ENCODE assay signal across 28 mouse cellular contexts in the genomic region with DNA sequence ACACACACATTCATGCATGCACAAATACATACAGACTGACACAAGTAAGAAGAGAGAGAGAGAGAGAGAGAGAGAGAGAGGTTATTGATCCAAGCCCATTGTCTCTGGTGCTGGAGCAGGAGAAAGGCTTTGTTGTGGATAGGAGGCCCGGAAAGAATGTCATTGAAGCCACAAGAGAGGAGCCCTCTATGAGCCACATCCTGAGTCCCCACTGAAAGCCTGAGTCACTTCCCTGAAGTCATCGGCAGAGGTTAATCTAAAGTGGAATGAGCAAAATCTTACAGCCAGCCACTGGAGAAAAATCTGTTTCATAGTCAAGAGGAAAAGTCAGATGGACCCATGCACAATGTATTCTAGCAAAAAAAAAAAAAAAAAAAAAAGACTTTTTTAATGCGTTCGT.
DNase-seq lines count a peak whose midpoint lies in the region; TF ChIP-seq lines count a peak whose summit lies in the region.
"Had no signal": no experiment of that assay in that cellular context is flagged by ENCODE, and none has a peak within 500 bp of the region (broad histone marks: within the 10 kb centered on the region; RNA-seq: fewer than 3 reads in every experiment).

No protein-coding gene starts in this region.

- peaks cover 25% of the 10 kb centered on the region for H3K4me1 ChIP-seq in embryonic fibroblast, embryonic 13.5 days (ENCODE audit: control insufficient read depth, insufficient read depth, low read length)
- H3K4me1 ChIP-seq in limb, embryonic 10.5 days, result no peaks in the 10 kb centered on the region
- H3K4me1 ChIP-seq: hindbrain, embryonic 12.5 days; intestine, embryonic 15.5 days had no signal

- peak; percentile 4 for DNase-seq in 3T3-L1 (ENCODE audit: low read depth, low spot score)
- peak; percentile 64 for DNase-seq in Muller cell, postnatal 12 days (ENCODE audit: inconsistent ontology term)
- DNase-seq in limb, embryonic 10.5 days (ENCODE audit: low spot score), result no peak
- no peak for DNase-seq in T-cell, adult 2 months (ENCODE audit: low spot score)
- no peak for DNase-seq in cerebellum, adult 9-10 months
- DNase-seq: adrenal gland, adult 8-10 months; adrenal gland, postnatal 25 days; B cell, adult 2 months; cerebellum, adult 18-20 months; cerebellum, adult 9-11 months; cerebellum, postnatal 25 days; embryo, embryonic 11 days; gastrocnemius, postnatal 14 days; heart, adult 18-20 months; heart, postnatal 14 days; heart, postnatal 4 days; kidney, adult 11 months; kidney, adult 8-10 months had no signal

- H3K36me3 ChIP-seq in myocyte (ENCODE audit: control insufficient read depth, insufficient read depth), result no peaks in the 10 kb centered on the region
- H3K36me3 ChIP-seq in limb, embryonic 10.5 days, result no peaks in the 10 kb centered on the region
- H3K36me3 ChIP-seq: embryonic facial prominence, embryonic 10.5 days; embryonic facial prominence, embryonic 13.5 days; forebrain, embryonic 10.5 days; heart, embryonic 13.5 days; hindbrain, embryonic 12.5 days; hindbrain, embryonic 15.5 days; intestine, embryonic 15.5 days had no signal

- TF ChIP-seq CTCF in embryonic fibroblast, embryonic 13.5 days (IDR thresholded peaks at IDR 0.05; ENCODE audit: borderline replicate concordance, insufficient read depth, low read length), result no peak

- H3K27ac ChIP-seq in embryonic fibroblast, embryonic 13.5 days (ENCODE audit: insufficient read depth, low read length), result peak overlapping the region; percentile 67
- H3K27ac ChIP-seq in limb, embryonic 10.5 days, result no peak overlapping the region
- H3K27ac ChIP-seq: embryonic facial prominence, embryonic 10.5 days; embryonic facial prominence, embryonic 13.5 days; forebrain, embryonic 10.5 days; forebrain, embryonic 13.5 days; heart, embryonic 13.5 days; hindbrain, embryonic 12.5 days; hindbrain, embryonic 15.5 days; intestine, embryonic 15.5 days had no signal

- H3K9me3 ChIP-seq in limb, embryonic 10.5 days (replicated peaks), result no peaks in the 10 kb centered on the region
- H3K9me3 ChIP-seq: embryonic facial prominence, embryonic 10.5 days; embryonic facial prominence, embryonic 13.5 days; forebrain, embryonic 10.5 days; forebrain, embryonic 13.5 days; heart, embryonic 13.5 days; hindbrain, embryonic 12.5 days; hindbrain, embryonic 15.5 days; intestine, embryonic 15.5 days had no signal

- H3K27me3 ChIP-seq in myocyte (ENCODE audit: control insufficient read depth, insufficient read depth, insufficient read length), result no peaks in the 10 kb centered on the region
- no peaks in the 10 kb centered on the region for H3K27me3 ChIP-seq in limb, embryonic 10.5 days (ENCODE audit: low read depth, poor library complexity, severe bottlenecking)
- H3K27me3 ChIP-seq: embryonic facial prominence, embryonic 13.5 days; forebrain, embryonic 13.5 days; heart, embryonic 13.5 days; hindbrain, embryonic 12.5 days; hindbrain, embryonic 15.5 days; intestine, embryonic 15.5 days had no signal

- H3K79me2 ChIP-seq in myocyte (ENCODE audit: control insufficient read depth, insufficient read depth), result no peaks in the 10 kb centered on the region

- no peak for TF ChIP-seq POLR2A in embryonic fibroblast, embryonic 13.5 days (IDR thresholded peaks at IDR 0.05; ENCODE audit: low read depth, low read length)
- TF ChIP-seq POLR2A in myocyte (IDR thresholded peaks at IDR 0.05; ENCODE audit: insufficient read length, low read depth), result no peak

- peak overlapping the region; percentile 28 for H3K4me2 ChIP-seq in myocyte (ENCODE audit: low read depth)
- H3K4me2 ChIP-seq: embryonic facial prominence, embryonic 13.5 days; forebrain, embryonic 13.5 days; heart, embryonic 13.5 days; hindbrain, embryonic 12.5 days; hindbrain, embryonic 15.5 days; intestine, embryonic 15.5 days had no signal

- no peak overlapping the region for H3ac ChIP-seq in myocyte (ENCODE audit: control insufficient read depth, insufficient read length)

- WGBS in limb, embryonic 10.5 days, result 78% methylated on average over 4 of the region's 4 CpGs

- H3K4me3 ChIP-seq in embryonic fibroblast, embryonic 13.5 days (ENCODE audit: insufficient read depth, low read length), result no peak overlapping the region
- H3K4me3 ChIP-seq in myocyte, result no peak overlapping the region
- H3K4me3 ChIP-seq in limb, embryonic 10.5 days, result no peak overlapping the region
- H3K4me3 ChIP-seq: embryonic facial prominence, embryonic 10.5 days; embryonic facial prominence, embryonic 13.5 days; forebrain, embryonic 10.5 days; forebrain, embryonic 13.5 days; heart, embryonic 13.5 days; hindbrain, embryonic 12.5 days; hindbrain, embryonic 15.5 days; intestine, embryonic 15.5 days had no signal

TF ChIP-seq in myocyte, 11 proteins besides CTCF, POLR2A, EP300 and RAD21:
- TF ChIP-seq E2F4 (IDR thresholded peaks at IDR 0.05; ENCODE audit: insufficient read depth), result no peak
- TF ChIP-seq TCF12 (IDR thresholded peaks at IDR 0.05; ENCODE audit: insufficient read depth, poor library complexity, severe bottlenecking), result no peak
- no peak for TF ChIP-seq REST (IDR thresholded peaks at IDR 0.05; ENCODE audit: insufficient read depth, insufficient read length)
- no peak for TF ChIP-seq MAX (IDR thresholded peaks at IDR 0.05; ENCODE audit: low read depth)
- TF ChIP-seq MYOD1 (IDR thresholded peaks at IDR 0.05; ENCODE audit: control insufficient read depth in 1 of 3, insufficient read length in 2 of 3, low read depth in 2 of 3), result no peak
- no peak for TF ChIP-seq CEBPB (IDR thresholded peaks at IDR 0.05; ENCODE audit: insufficient read depth, poor library complexity, severe bottlenecking)
- no peak for TF ChIP-seq POLR2AphosphoS2 (IDR thresholded peaks at IDR 0.05; ENCODE audit: insufficient read length, low read depth)
- TF ChIP-seq MYOG (IDR thresholded peaks at IDR 0.05; ENCODE audit: control insufficient read depth in 1 of 3, insufficient read depth in 1 of 3, insufficient read length in 2 of 3, low read depth in 2 of 3), result no peak
- TF ChIP-seq SRF (IDR thresholded peaks at IDR 0.05; ENCODE audit: control insufficient read depth, insufficient read length, low read depth), result no peak
- no peak for TF ChIP-seq USF1 (IDR thresholded peaks at IDR 0.05; ENCODE audit: low read depth)
- TF ChIP-seq TCF3 (IDR thresholded peaks at IDR 0.05; ENCODE audit: insufficient read length, low read depth), result no peak

Comparison
In these comparisons a context has a peak if more than half of its experiments do, and no peak if none do; other contexts are left out.
1. DNase-seq: peak in 3T3-L1 (single experiment) and Muller cell, postnatal 12 days (single experiment); none in limb, embryonic 10.5 days (single experiment), T-cell, adult 2 months (single experiment) and cerebellum, adult 9-10 months (single experiment).